Mouse (Mus musculus): ENCODE results near the gene Ccdc70. TPM values are rescaled to one million over a fixed set of nuclear protein-coding genes. Genes with fewer than 3 reads are reported as not detected.
"Not testable (repeated sequence)": the region's sequence is repeated elsewhere in the genome, so short reads cannot be mapped to it uniquely, and the experiment has no call there.

The Ccdc70 gene
- polyA plus RNA-seq (2012; rRNA removed): not detected in 2 replicates

DNA sequence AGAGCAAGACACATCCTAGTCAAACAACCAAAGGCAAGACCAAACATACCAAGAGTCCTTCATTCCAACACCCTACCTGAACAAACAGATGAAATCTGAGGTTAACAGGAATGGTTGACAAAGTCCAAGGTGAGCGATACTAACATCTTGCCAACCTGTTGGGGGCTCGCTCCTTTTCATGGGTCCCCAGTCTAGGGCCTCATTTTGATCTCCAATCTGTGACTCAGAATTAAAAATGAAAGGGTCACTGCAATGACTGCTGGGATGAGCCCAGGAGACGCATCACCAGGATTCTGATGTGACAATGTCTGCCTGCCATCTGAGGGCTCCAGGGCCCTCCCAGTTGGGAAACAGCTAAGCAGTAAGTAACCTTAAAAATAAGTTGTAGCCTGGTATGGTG lies at the start of gene Ccdc70:
Gene Ccdc70 (plus strand): TSS at position 301 of the 400 bp plus-strand sequence.
- no peak within 1 kb of the TSS for H3K27ac ChIP-seq (ENCODE audit: insufficient read depth, low read depth, low read length)
- no peaks in the 10 kb centered on the region for H3K4me1 ChIP-seq (ENCODE audit: control insufficient read depth, insufficient read depth, insufficient read length, low read length)
- TF ChIP-seq POLR2A (IDR thresholded peaks at IDR 0.05; ENCODE audit: low read depth, low read length): no peak
- TF ChIP-seq CTCF (IDR thresholded peaks at IDR 0.05; ENCODE audit: extremely low read depth, insufficient read length, insufficient replicate concordance, low read depth, low read length): no peak
- no peak within 1 kb of the TSS for H3K4me3 ChIP-seq (ENCODE audit: low read depth, low read length)
- 59% methylated on average over 3 of the region's 3 CpGs for WGBS
- no peaks in the 10 kb centered on the region for H3K36me3 ChIP-seq (ENCODE audit: control insufficient read depth, insufficient read depth, low read length)
- H3K27me3 ChIP-seq (ENCODE audit: control insufficient read depth, insufficient read depth, low read length): no peaks in the 10 kb centered on the region

DNA sequence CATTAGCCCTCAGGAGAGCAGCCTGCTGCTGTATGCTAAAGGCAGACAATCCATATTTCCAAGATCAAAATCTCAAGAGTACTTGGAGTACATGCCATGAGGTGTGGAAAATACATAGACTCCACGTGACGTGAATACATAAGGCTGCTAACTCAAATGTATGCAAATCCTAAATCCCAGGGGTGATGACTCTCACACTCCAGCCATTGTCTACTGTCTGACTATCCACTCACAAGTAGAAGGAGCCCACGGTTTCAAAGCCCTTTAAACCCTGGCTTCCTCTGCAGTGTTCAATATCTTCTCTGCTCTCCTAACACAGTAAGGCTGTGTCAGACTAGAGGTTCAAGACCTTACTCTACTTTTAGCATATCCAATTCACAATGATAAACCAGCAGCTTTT lies 38.8 kb upstream of the Ccdc70 start:
- 83% methylated on average over 3 of the region's 3 CpGs for WGBS
- not testable (repeated sequence) for H3K27ac ChIP-seq (ENCODE audit: insufficient read depth, low read depth, low read length); H3K4me1 ChIP-seq (ENCODE audit: control insufficient read depth, insufficient read depth, insufficient read length, low read length); H3K36me3 ChIP-seq (ENCODE audit: control insufficient read depth, insufficient read depth, low read length); H3K4me3 ChIP-seq (ENCODE audit: low read depth, low read length); H3K27me3 ChIP-seq (ENCODE audit: control insufficient read depth, insufficient read depth, low read length)

DNA sequence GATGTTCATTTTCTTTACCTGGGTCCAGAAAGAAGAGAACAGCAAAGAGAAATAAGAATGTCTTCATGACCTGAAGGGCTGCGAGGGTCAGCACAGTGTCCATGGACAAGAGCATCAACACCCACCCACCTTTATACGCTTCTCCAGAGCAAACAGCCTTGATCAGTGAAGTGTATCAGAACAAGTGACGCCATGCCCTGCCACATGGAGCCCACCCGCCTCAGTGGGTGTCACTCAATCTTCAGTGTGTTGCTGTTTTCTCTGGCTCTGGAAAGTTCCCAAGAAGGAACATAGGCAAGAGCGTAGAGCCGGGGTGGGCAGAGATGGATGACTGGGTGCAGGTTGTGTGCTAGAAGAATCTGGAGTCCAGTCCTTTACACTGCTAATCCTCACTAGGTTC lies 37.0 kb upstream of the Ccdc70 start, which contains the start of gene Defb15:
Gene Defb15 (minus strand): TSS at position 101 of the 400 bp plus-strand sequence.
- no peak within 1 kb of the TSS for H3K4me3 ChIP-seq (ENCODE audit: low read depth, low read length)
- no peaks in the 10 kb centered on the region for H3K4me1 ChIP-seq (ENCODE audit: control insufficient read depth, insufficient read depth, insufficient read length, low read length)
- H3K27ac ChIP-seq (ENCODE audit: insufficient read depth, low read depth, low read length): no peak within 1 kb of the TSS
- H3K27me3 ChIP-seq (ENCODE audit: control insufficient read depth, insufficient read depth, low read length): no peaks in the 10 kb centered on the region
- TF ChIP-seq POLR2A (IDR thresholded peaks at IDR 0.05; ENCODE audit: low read depth, low read length) (no peak), CTCF (IDR thresholded peaks at IDR 0.05; ENCODE audit: extremely low read depth, insufficient read length, insufficient replicate concordance, low read depth, low read length) (no peak)
- no peaks in the 10 kb centered on the region for H3K36me3 ChIP-seq (ENCODE audit: control insufficient read depth, insufficient read depth, low read length)
- WGBS: 87% methylated on average over 6 of the region's 6 CpGs

DNA sequence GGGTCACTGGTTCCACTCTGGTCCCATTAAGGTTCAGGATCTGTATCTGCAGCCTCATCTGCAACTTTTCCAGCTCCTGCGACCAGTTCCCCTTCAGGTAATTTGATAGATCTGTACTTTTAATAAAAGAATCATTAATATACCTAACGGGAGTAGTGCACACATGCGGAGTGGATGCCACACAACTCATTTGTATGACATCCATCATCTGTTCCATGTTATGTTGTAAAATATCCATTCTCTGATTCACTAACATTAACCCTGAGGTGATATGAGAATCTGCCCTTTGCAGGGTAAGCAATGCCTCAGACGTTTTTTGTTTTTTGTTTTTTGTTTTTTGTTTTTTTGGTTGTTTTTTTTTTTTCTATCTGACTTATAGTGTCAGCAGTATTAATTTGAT lies 31.5 kb upstream of the Ccdc70 start, which contains the start of gene Defb35:
Gene Defb35 (plus strand): TSS at position 301 of the 400 bp plus-strand sequence.
- H3K4me3 ChIP-seq (ENCODE audit: low read depth, low read length); H3K27me3 ChIP-seq (ENCODE audit: control insufficient read depth, insufficient read depth, low read length); H3K27ac ChIP-seq (ENCODE audit: insufficient read depth, low read depth, low read length); H3K4me1 ChIP-seq (ENCODE audit: control insufficient read depth, insufficient read depth, insufficient read length, low read length); H3K36me3 ChIP-seq (ENCODE audit: control insufficient read depth, insufficient read depth, low read length): not testable (repeated sequence)
- 79% methylated on average over 4 of the region's 4 CpGs for WGBS

DNA sequence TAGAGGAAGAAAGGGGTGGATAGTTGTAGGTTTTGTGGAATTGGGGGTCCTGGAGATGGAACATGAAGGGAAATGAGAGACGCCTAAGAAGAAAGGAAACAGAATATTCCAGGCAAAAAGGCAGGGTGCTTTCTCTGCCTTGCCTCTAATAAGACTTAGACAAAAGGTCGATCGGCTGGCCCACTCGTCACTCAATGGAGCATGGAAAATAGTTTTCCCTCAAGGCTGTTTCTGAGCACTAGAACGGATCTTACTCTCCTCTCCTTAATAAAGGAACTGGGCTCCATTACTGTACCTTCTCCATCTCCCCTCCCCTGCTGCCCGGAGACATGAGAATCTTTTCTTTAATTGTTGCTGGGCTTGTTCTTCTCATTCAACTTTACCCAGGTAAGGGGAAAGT lies 23.1 kb upstream of the Ccdc70 start, which contains the start of gene Defb13:
Gene Defb13 (plus strand): TSS at position 301 of the 400 bp plus-strand sequence.
- 84% methylated on average over 6 of the region's 6 CpGs for WGBS
- Histone ChIP-seq H3K27me3 (ENCODE audit: control insufficient read depth, insufficient read depth, low read length) (no peaks in the 10 kb centered on the region), H3K4me3 (ENCODE audit: low read depth, low read length) (no peak within 1 kb of the TSS), H3K4me1 (ENCODE audit: control insufficient read depth, insufficient read depth, insufficient read length, low read length) (no peaks in the 10 kb centered on the region), H3K27ac (ENCODE audit: insufficient read depth, low read depth, low read length) (no peak within 1 kb of the TSS), H3K36me3 (ENCODE audit: control insufficient read depth, insufficient read depth, low read length) (no peaks in the 10 kb centered on the region)
- TF ChIP-seq CTCF (IDR thresholded peaks at IDR 0.05; ENCODE audit: extremely low read depth, insufficient read length, insufficient replicate concordance, low read depth, low read length) (no peak), POLR2A (IDR thresholded peaks at IDR 0.05; ENCODE audit: low read depth, low read length) (no peak)

DNA sequence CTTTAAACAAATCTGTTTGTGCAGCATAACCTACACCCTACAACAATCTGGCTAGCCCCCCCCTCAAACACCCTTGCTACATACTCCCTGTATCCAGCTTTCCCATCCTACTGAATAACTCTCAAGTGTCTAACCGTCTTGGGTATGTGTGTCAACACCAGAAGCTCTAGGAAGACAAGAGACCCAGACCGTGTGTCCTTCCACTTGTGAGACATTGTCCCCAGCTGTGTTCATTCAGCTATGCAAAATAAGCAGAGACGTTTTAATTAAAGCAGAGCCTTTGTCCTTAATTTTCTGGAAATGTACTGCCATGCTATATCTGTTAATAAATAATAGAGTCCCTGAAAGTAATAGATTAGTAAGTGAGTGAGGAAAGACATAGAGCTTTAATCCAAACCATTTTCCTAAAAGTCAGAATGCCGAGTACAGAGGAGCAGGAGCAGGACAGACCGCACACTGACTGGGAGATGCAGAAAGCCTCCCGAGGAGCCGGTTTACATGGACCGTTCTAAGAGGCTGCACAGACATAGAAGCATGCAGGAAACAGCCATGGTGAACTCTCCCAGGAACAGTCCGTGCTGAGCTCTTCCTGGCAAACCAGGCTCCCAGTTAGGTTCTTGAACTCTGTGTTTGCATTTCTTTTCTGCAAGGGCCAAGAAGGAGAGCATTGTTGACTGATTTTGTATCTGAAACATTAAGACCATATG lies 22.1 kb upstream of the Ccdc70 start:
- Histone ChIP-seq H3K4me1 (ENCODE audit: control insufficient read depth, insufficient read depth, insufficient read length, low read length) (no peaks in the 10 kb centered on the region), H3K27me3 (ENCODE audit: control insufficient read depth, insufficient read depth, low read length) (no peaks in the 10 kb centered on the region), H3K4me3 (ENCODE audit: low read depth, low read length) (no peak overlapping the region), H3K27ac (ENCODE audit: insufficient read depth, low read depth, low read length) (no peak overlapping the region), H3K36me3 (ENCODE audit: control insufficient read depth, insufficient read depth, low read length) (no peaks in the 10 kb centered on the region)
- WGBS: 58% methylated on average over 9 of the region's 9 CpGs
- TF ChIP-seq CTCF (IDR thresholded peaks at IDR 0.05; ENCODE audit: extremely low read depth, insufficient read length, insufficient replicate concordance, low read depth, low read length) (no peak), POLR2A (IDR thresholded peaks at IDR 0.05; ENCODE audit: low read depth, low read length) (no peak)

DNA sequence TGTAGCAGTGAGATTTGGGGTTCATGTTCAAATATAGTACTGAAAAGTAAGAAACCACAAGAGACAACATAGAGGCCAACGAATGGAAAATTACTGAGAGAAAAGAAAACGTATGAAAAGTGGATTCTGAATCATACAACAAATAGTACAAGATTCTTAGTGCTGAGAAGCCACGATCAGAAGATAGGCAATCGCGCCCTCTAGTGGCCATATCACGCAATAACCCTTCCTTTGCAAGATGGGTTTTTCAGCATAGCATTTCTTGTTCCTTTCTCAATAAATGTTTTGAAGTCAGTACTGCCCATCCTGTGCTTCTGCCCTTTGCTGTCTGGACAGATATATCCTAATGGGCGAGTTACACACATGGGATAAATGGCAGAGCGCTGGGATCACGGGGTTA lies 14.3 kb upstream of the Ccdc70 start:
- TF ChIP-seq POLR2A (IDR thresholded peaks at IDR 0.05; ENCODE audit: low read depth, low read length): no peak
- TF ChIP-seq CTCF (IDR thresholded peaks at IDR 0.05; ENCODE audit: extremely low read depth, insufficient read length, insufficient replicate concordance, low read depth, low read length): no peak
- 5% methylated on average over 9 of the region's 9 CpGs for WGBS
- H3K27ac ChIP-seq (ENCODE audit: insufficient read depth, low read depth, low read length): no peak overlapping the region

More for the DNA sequence above, 14.3 kb upstream of the Ccdc70 start:
- Histone ChIP-seq H3K4me1 (ENCODE audit: control insufficient read depth, insufficient read depth, insufficient read length, low read length) (no peaks in the 10 kb centered on the region), H3K4me3 (ENCODE audit: low read depth, low read length) (no peak overlapping the region), H3K27me3 (ENCODE audit: control insufficient read depth, insufficient read depth, low read length) (no peaks in the 10 kb centered on the region), H3K36me3 (ENCODE audit: control insufficient read depth, insufficient read depth, low read length) (no peaks in the 10 kb centered on the region)

Measured in small intestine, adult 2 months (tissue).